Mouse (Mus musculus) B cell, adult (primary cell): ENCODE results near the gene Cavin3. TPM values are rescaled to one million over a fixed set of nuclear protein-coding genes. Genes with fewer than 3 reads are reported as not detected.

Source experiments
- total RNA-seq: library from RNA; stranded (reverse); gene quantifications from 4 replicates; pipeline ENCODE4 v1.2.4, GENCODE M21; 2023; ENCODE audit not compliant: inconsistent age

Cavin3 gene
- 0.32 TPM in 1 of 4 replicates, not detected in the others for total RNA-seq

DNA sequence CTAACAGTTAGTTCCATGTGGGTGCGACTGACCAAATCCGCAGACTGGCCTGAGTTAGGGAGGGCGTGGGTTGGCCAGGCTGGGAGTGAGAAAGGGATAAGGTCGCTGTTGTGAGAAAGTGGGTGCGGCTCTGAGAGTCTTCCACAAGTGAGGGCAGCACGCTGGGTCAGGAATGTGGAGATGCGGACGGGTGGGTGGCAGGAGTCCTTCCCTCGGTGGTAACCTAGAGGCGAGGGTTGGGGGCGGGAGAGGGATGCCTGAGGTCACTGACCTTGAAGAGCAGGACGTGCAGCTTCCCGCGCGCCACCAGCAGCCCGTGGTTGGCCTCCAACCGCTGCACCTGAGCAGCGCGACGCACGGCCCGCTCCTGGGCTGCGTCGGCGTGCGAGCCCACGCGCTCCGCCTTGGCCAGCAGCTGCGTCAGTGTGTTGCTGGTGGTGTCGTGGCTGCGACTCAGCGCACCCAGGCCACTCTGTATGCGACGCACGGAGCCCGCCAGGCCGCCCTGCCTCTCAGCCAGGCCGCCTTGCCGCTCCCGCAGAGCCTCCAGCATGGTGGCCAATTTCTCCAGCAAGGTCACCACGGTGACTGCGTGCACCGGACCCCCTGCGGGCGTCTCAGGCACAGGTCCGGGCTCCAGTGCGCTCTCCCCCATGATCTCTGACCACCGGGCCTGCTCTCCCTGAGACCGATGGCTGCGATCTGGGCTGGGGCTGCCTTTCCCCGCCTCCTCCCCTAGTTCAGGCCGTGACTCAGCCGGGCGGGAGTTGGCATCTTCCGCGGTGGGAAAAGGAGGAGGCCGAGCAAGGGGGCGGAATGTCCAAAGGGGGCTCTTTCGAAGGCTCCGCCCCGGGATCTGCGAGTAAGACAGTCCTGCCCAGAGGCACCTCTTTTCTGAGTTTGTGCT is at the start of gene Cavin3:
Gene Cavin3 (minus strand): TSS at position 796 of the 907 bp plus-strand sequence.

Other genes starting within 250 kb of the Cavin3 start
- gene Olfr688, start 194.2 kb downstream of the Cavin3 start, total RNA-seq: not detected in 4 replicates
- not detected in 4 replicates for gene Olfr689, start 171.1 kb downstream of the Cavin3 start, total RNA-seq
- not detected in 4 replicates for gene Olfr690, start 148.2 kb downstream of the Cavin3 start, total RNA-seq
- not detected in 4 replicates for gene Olfr691, start 140.0 kb downstream of the Cavin3 start, total RNA-seq
- not detected in 4 replicates for gene Olfr692, start 114.1 kb downstream of the Cavin3 start, total RNA-seq
- not detected in 4 replicates for gene Gm5901, start 107.3 kb downstream of the Cavin3 start, total RNA-seq
- 35.9 to 50.1 TPM (median 42.0 TPM) in 4 replicates for gene Fam160a2, start 82.2 kb downstream of the Cavin3 start, total RNA-seq
- gene Cnga4, start 77.7 kb downstream of the Cavin3 start, total RNA-seq: not detected in 4 replicates
- gene Cckbr, start 56.6 kb downstream of the Cavin3 start, total RNA-seq: not detected in 4 replicates
- gene Smpd1, start 72.1 kb upstream of the Cavin3 start, total RNA-seq: 20.7 to 26.4 TPM (median 22.0 TPM) in 4 replicates
- 2.5 to 4.7 TPM (median 2.9 TPM) in 4 replicates for gene Apbb1, start 99.4 kb upstream of the Cavin3 start, total RNA-seq
- 0.45 TPM in 1 of 4 replicates, not detected in the others for gene Hpx, start 117.8 kb upstream of the Cavin3 start, total RNA-seq
- gene Trim3, start 151.3 kb upstream of the Cavin3 start, total RNA-seq: 27.5 to 34.8 TPM (median 29.2 TPM) in 4 replicates
- gene Timm10b, start 157.8 kb upstream of the Cavin3 start, total RNA-seq: 51.6 to 73.3 TPM (median 63.1 TPM) in 4 replicates
- 37.3 to 51.9 TPM (median 41.4 TPM) in 4 replicates for gene Arfip2, start 158.1 kb upstream of the Cavin3 start, total RNA-seq
- gene Gm45799, start 158.3 kb upstream of the Cavin3 start, total RNA-seq: 13.5 to 24.2 TPM (median 18.6 TPM) in 4 replicates
- 2.9 to 11.5 TPM (median 9.5 TPM) in 4 replicates for gene Dnhd1, start 168.5 kb upstream of the Cavin3 start, total RNA-seq